22 mouse cellular contexts compared by ENCODE assay signal in the genomic region with DNA sequence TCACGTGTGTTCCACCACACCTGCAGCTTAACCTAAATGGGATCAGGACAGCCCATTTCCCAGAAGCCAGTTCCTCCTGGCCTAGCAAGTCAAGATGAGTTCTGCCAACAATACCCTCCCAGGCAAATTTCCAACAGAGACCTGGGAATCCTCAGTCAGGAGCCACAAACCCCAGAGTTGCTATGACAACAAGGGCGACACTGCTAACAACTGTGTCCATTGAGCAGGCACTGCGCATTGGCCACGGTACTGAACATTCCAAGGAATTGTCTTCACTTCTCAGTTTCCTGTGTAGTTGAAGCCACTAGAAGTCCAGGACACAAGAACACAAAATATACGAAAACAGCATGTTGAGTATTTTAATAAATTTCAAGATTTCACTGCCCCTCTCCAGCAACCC.
"Had no signal": no experiment of that assay in that cellular context is flagged by ENCODE, and none has a peak within 500 bp of the region (broad histone marks: within the 10 kb centered on the region; RNA-seq: fewer than 3 reads in every experiment).

No protein-coding gene starts in this region.

- ATAC-seq: liver, postnatal 0 days; lung, postnatal 0 days; midbrain, embryonic 13.5 days had no signal

- H3K9me3 ChIP-seq: limb, embryonic 12.5 days; limb, embryonic 15.5 days; midbrain, embryonic 10.5 days; midbrain, embryonic 13.5 days; stomach, embryonic 15.5 days had no signal

- H3K4me1 ChIP-seq: limb, embryonic 12.5 days; limb, embryonic 15.5 days; stomach, embryonic 15.5 days had no signal

- H3K9ac ChIP-seq: limb, embryonic 12.5 days; limb, embryonic 15.5 days; liver, embryonic 14.5 days; liver, postnatal 0 days; lung, embryonic 14.5 days; midbrain, embryonic 13.5 days; stomach, embryonic 15.5 days had no signal

- DNase-seq: kidney, adult 18-20 months; kidney, adult 9 months; kidney, postnatal 14 days; kidney, postnatal 4 days; left cerebral cortex, postnatal 4 days; liver, postnatal 0 days; lung, embryonic 14.5 days; retina, postnatal 1 day; right cerebral cortex, postnatal 25 days; spleen, adult 18-20 months; thymus, adult 18-20 months; thymus, postnatal 36 days had no signal

- H3K27me3 ChIP-seq: limb, embryonic 12.5 days; limb, embryonic 15.5 days; midbrain, embryonic 13.5 days; stomach, embryonic 15.5 days had no signal

- H3K4me2 ChIP-seq: limb, embryonic 12.5 days; limb, embryonic 15.5 days; liver, embryonic 11.5 days; lung, embryonic 14.5 days; midbrain, embryonic 13.5 days; stomach, embryonic 15.5 days had no signal

- H3K4me3 ChIP-seq: limb, embryonic 12.5 days; limb, embryonic 15.5 days; midbrain, embryonic 10.5 days; midbrain, embryonic 13.5 days; myocyte; stomach, embryonic 15.5 days had no signal

- H3K36me3 ChIP-seq: limb, embryonic 12.5 days; limb, embryonic 15.5 days; midbrain, embryonic 10.5 days; midbrain, embryonic 13.5 days; stomach, embryonic 15.5 days had no signal

- H3K27ac ChIP-seq: limb, embryonic 12.5 days; limb, embryonic 15.5 days; liver, embryonic 14.5 days; macrophage; midbrain, embryonic 10.5 days; midbrain, embryonic 13.5 days; stomach, embryonic 15.5 days had no signal
